Comparison of ENCODE assay signal across 10 mouse cellular contexts in the genomic region with DNA sequence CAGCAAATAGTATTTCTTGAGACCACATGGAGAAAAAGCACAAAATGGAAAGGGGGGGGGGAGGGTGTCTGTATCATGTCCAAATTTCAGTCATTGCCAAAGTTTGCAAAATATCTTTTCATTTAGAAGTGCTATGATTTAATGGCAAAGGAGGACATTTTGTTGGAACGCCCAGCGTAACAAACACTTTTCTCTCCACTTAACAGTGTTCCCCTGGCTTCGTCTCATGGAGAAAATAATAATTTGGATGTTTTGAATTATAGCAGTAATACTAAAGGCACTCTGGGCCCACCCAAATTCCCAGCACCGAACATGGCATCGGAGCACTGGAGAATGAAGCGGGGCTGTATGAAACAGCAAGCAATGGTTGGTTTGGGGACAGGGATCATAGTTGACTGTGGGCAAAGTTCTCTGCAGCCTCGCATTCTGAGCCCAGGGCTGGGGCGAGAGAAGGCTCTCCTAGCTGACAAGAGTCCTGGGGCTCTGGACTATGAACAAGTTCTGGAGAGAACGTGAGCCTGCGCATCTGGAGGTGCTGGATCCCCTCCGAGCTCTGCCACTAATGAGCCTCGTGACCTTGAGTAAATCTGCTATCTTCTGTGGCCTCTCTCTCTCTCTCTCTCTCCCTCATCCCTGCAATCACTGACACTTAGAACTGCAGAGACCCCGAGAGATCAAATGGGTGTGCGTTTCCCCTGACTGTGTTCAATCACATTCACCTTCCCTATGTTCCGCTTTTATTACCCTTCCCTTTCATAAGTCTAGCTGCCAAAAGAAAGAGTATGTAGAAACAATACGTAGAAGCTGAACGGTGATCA.
DNase-seq lines count a peak whose midpoint lies in the region; ATAC-seq and TF ChIP-seq lines count a peak whose summit lies in the region.
"Had no signal": no experiment of that assay in that cellular context is flagged by ENCODE, and none has a peak within 500 bp of the region (broad histone marks: within the 10 kb centered on the region; RNA-seq: fewer than 3 reads in every experiment).

No protein-coding gene starts in this region.

- TF ChIP-seq POLR2A in brain, embryonic 14.5 days (IDR thresholded peaks at IDR 0.05; ENCODE audit: borderline replicate concordance, extremely low read depth, insufficient read depth, insufficient read length, poor library complexity, severe bottlenecking), result no peak
- TF ChIP-seq POLR2A in limb, embryonic 14.5 days (IDR thresholded peaks at IDR 0.05; ENCODE audit: borderline replicate concordance, extremely low read depth, insufficient read depth, insufficient read length), result no peak

- no peaks in the 10 kb centered on the region for H3K4me1 ChIP-seq in intestine, embryonic 15.5 days (replicated peaks)
- no peaks in the 10 kb centered on the region for H3K4me1 ChIP-seq in intestine, postnatal 0 days (replicated peaks; ENCODE audit: control insufficient read depth, insufficient read depth, low read length)
- peaks cover 23% of the 10 kb centered on the region for H3K4me1 ChIP-seq in limb, embryonic 14.5 days (ENCODE audit: control insufficient read depth, insufficient read depth, low read length)

- TF ChIP-seq CTCF in intestine, postnatal 0 days (IDR thresholded peaks at IDR 0.05; ENCODE audit: low read depth), result no peak
- no peak for TF ChIP-seq CTCF in brain, embryonic 14.5 days (IDR thresholded peaks at IDR 0.05; ENCODE audit: borderline replicate concordance, extremely low read depth, insufficient read depth, insufficient read length)

- no peaks in the 10 kb centered on the region for H3K27me3 ChIP-seq in intestine, embryonic 15.5 days (replicated peaks)
- H3K27me3 ChIP-seq in intestine, postnatal 0 days (replicated peaks; ENCODE audit: control insufficient read depth, insufficient read depth, low read length), result no peaks in the 10 kb centered on the region
- H3K27me3 ChIP-seq in limb, embryonic 14.5 days (ENCODE audit: control insufficient read depth, insufficient read depth, low read length), result no peaks in the 10 kb centered on the region
- H3K27me3 ChIP-seq: CH12.LX had no signal

- no peak for ATAC-seq in intestine, embryonic 15.5 days
- ATAC-seq in intestine, postnatal 0 days, result no peak
- ATAC-seq in limb, embryonic 14.5 days (ENCODE audit: low FRiP score, low read depth), result peak; percentile 71
- no peak for ATAC-seq in erythroblast, adult 5-6 weeks (replicated peaks; ENCODE audit: low FRiP score, poor library complexity, severe bottlenecking)
- ATAC-seq: activated CD4-positive, CD25-positive, alpha-beta regulatory T cell, adult 4 months had no signal

- H3K27ac ChIP-seq in intestine, embryonic 15.5 days, result peak overlapping the region; percentile 42; the same call in 1 of the 2 replicates
- no peak overlapping the region for H3K27ac ChIP-seq in intestine, postnatal 0 days (ENCODE audit: low read depth, low read length)
- peak overlapping the region; percentile 75 for H3K27ac ChIP-seq in limb, embryonic 14.5 days (replicated peaks; ENCODE audit: low read depth, low read length)

- H3K9me3 ChIP-seq in intestine, embryonic 15.5 days, result no peaks in the 10 kb centered on the region
- H3K9me3 ChIP-seq in intestine, postnatal 0 days (ENCODE audit: control insufficient read depth), result no peaks in the 10 kb centered on the region
- no peaks in the 10 kb centered on the region for H3K9me3 ChIP-seq in limb, embryonic 14.5 days (ENCODE audit: control insufficient read depth, low read length)

- no peak overlapping the region for H3K4me2 ChIP-seq in intestine, embryonic 15.5 days (replicated peaks)
- H3K4me2 ChIP-seq in intestine, postnatal 0 days (replicated peaks; ENCODE audit: low read depth), result no peak overlapping the region
- no peak overlapping the region for H3K4me2 ChIP-seq in limb, embryonic 14.5 days (replicated peaks; ENCODE audit: low read depth, low read length, severe bottlenecking)

- no peaks in the 10 kb centered on the region for H3K36me3 ChIP-seq in intestine, embryonic 15.5 days
- no peaks in the 10 kb centered on the region for H3K36me3 ChIP-seq in intestine, postnatal 0 days (ENCODE audit: control insufficient read depth, insufficient read depth)
- no peaks in the 10 kb centered on the region for H3K36me3 ChIP-seq in limb, embryonic 14.5 days (ENCODE audit: control insufficient read depth, insufficient read depth, low read length)

- no peak overlapping the region for H3K9ac ChIP-seq in intestine, embryonic 15.5 days
- H3K9ac ChIP-seq in intestine, postnatal 0 days (ENCODE audit: low read depth, low read length), result no peak overlapping the region
- no peak overlapping the region for H3K9ac ChIP-seq in limb, embryonic 14.5 days (ENCODE audit: low read depth, low read length, severe bottlenecking)

- H3K4me3 ChIP-seq in intestine, embryonic 15.5 days (replicated peaks), result no peak overlapping the region
- H3K4me3 ChIP-seq in intestine, postnatal 0 days (ENCODE audit: low read depth, low read length), result no peak overlapping the region
- no peak overlapping the region for H3K4me3 ChIP-seq in limb, embryonic 14.5 days (replicated peaks; ENCODE audit: low read length)

- peak; percentile 31 for DNase-seq in brain, embryonic 14.5 days (ENCODE audit: low read depth)
- DNase-seq in gastrocnemius, postnatal 4 days (ENCODE audit: low spot score in 2 of 2), result peak; percentile 21 to 54
- DNase-seq in limb, embryonic 14.5 days (ENCODE audit: low spot score), result peak; percentile 84
- DNase-seq in cerebellum, postnatal 4 days (ENCODE audit: low spot score in 2 of 2), result no peak
- DNase-seq in thymus, postnatal 0 days (ENCODE audit: low spot score), result no peak

- 59% methylated on average over 17 of the region's 17 CpGs for WGBS in intestine, embryonic 15.5 days
- WGBS in intestine, postnatal 0 days, result 64% methylated on average over 17 of the region's 17 CpGs
- 56% methylated on average over 17 of the region's 17 CpGs for WGBS in limb, embryonic 14.5 days

Comparison
In these comparisons a context has a peak if more than half of its experiments do, and no peak if none do; other contexts are left out.
1. DNase-seq: peak in brain, embryonic 14.5 days (single experiment), gastrocnemius, postnatal 4 days (2 of 2) and limb, embryonic 14.5 days (single experiment); none in cerebellum, postnatal 4 days (0 of 2) and thymus, postnatal 0 days (single experiment).